Mouse (Mus musculus) heart, embryonic 14.5 days (tissue): ENCODE measurements around the gene Spr. TPM values are rescaled to one million over a fixed set of nuclear protein-coding genes. Genes with fewer than 3 reads are reported as not detected.
"Not testable (repeated sequence)": the region's sequence is repeated elsewhere in the genome, so short reads cannot be mapped to it uniquely, and the experiment has no call there.

Experiments used
- ATAC-seq: fragments of 200-750 bp; cut with Nextera tagmentation; 2 replicates; pipeline ENCODE4 v1.8.0; 2017; ENCODE audit warnings: low read depth, moderate TSS enrichment; ENCODE audit not compliant: insufficient number of reproducible peaks, insufficient read depth, low FRiP score
- H3K27ac ChIP-seq, 2 experiments: fragments of 200-500 bp in 1 of 2; fragments of 300-500 bp in 1 of 2; sonication (generic) in 1 of 2; replicated peaks in 1 of 2; 2 replicates each; pipeline ENCODE4 v1.5.1; 2012 to 2014; ENCODE audit warnings: low read depth in 2 of 2, low read length in 2 of 2, control low read depth in 1 of 2, mild to moderate bottlenecking in 1 of 2, mixed read lengths in 1 of 2; ENCODE audit not compliant: control insufficient read depth in 1 of 2, insufficient read depth in 1 of 2
- H3K27me3 ChIP-seq: fragments of 300-500 bp; sonication (generic); 2 replicates; pipeline ENCODE4 v1.6.1; 2014; ENCODE audit warnings: mild to moderate bottlenecking, low read length, control low read depth; ENCODE audit not compliant: control insufficient read depth, insufficient read depth
- H3K36me3 ChIP-seq: fragments of 300-500 bp; sonication (generic); 2 replicates; pipeline ENCODE4 v1.6.1; 2014; ENCODE audit warnings: mild to moderate bottlenecking, control low read depth, low read length, mixed read lengths; ENCODE audit not compliant: control insufficient read depth, insufficient read depth
- H3K4me1 ChIP-seq, 2 experiments: fragments of 200-500 bp in 1 of 2; fragments of 300-500 bp in 1 of 2; sonication (generic) in 1 of 2; 2 replicates each; pipeline ENCODE4 v1.6.1; 2012 to 2014; ENCODE audit warnings: low read length in 2 of 2, control low read depth in 1 of 2, mixed read lengths in 1 of 2; ENCODE audit not compliant: control insufficient read depth in 2 of 2, insufficient read depth in 2 of 2
- H3K4me2 ChIP-seq: fragments of 300-500 bp; sonication (generic); 2 replicates; pipeline ENCODE4 v1.6.1; 2014; ENCODE audit warnings: mild to moderate bottlenecking, low read length
- H3K4me3 ChIP-seq, 2 experiments: fragments of 200-500 bp in 1 of 2; fragments of 300-500 bp in 1 of 2; sonication (generic) in 1 of 2; 2 replicates each; pipeline ENCODE4 v1.5.1; 2012 to 2014; ENCODE audit warnings: low read length in 2 of 2, mild to moderate bottlenecking in 2 of 2, control low read depth in 1 of 2, low read depth in 1 of 2, moderate library complexity in 1 of 2; ENCODE audit not compliant: control insufficient read depth in 1 of 2, insufficient read depth in 1 of 2
- H3K9ac ChIP-seq: fragments of 300-500 bp; sonication (generic); 2 replicates; pipeline ENCODE4 v1.6.1; 2014; ENCODE audit warnings: mild to moderate bottlenecking, low read length
- H3K9me3 ChIP-seq: fragments of 300-500 bp; sonication (generic); 2 replicates; pipeline ENCODE4 v1.6.1; 2016; ENCODE audit warnings: low read length, control low read depth; ENCODE audit not compliant: control insufficient read depth
- WGBS: fragments of 180-500 bp; shearing (Covaris S2); extraction: QIAGEN DNeasy Blood & Tissue Kit; methylation state at CpG from one replicate; pipeline ENCODE4 v1.1.7; 2014; 5-methylcytosine and 5-hydroxymethylcytosine counted together
- polyA plus RNA-seq: library from polyadenylated mRNA; unstranded; fragments of >200 nt; fragmentation: Nextera tagmentation; extraction: Ambion mirVana; gene quantifications from 2 replicates; pipeline ENCODE4 v1.2.1, GENCODE M21; 2014

The Spr gene
- polyA plus RNA-seq, 1 experiment from 2014 or later: 83.6 TPM

- H3K9ac ChIP-seq, H3K27ac ChIP-seq, H3K27me3 ChIP-seq, H3K9me3 ChIP-seq, H3K4me3 ChIP-seq, H3K4me2 ChIP-seq, H3K4me1 ChIP-seq, H3K36me3 ChIP-seq: not testable (repeated sequence)
- ATAC-seq: peak; percentile 47; the same call in 1 of the 2 replicates
- 33% methylated on average over 8 of the region's 11 CpGs for WGBS
Measured at GRCm38 (mm10) chr6:85117545-85118511, 19.7 kb downstream of the Spr start.

GRCm38 (mm10) chr6:85105033-85105615, 32.4 kb downstream of the Spr start:
- Histone ChIP-seq H3K9me3 (no peaks in the 10 kb centered on the region), H3K4me3 (no peak overlapping the region), H3K27ac (no peak overlapping the region), H3K4me2 (no peak overlapping the region), H3K27me3 (no peaks in the 10 kb centered on the region), H3K36me3 (no peaks in the 10 kb centered on the region), H3K9ac (no peak overlapping the region), H3K4me1 (no peaks in the 10 kb centered on the region)
- WGBS: 79% methylated on average over 10 of the region's 10 CpGs
- no peak for ATAC-seq

- Histone ChIP-seq H3K9ac (no peak overlapping the region), H3K9me3 (no peaks in the 10 kb centered on the region), H3K27ac (no peak overlapping the region), H3K36me3 (no peaks in the 10 kb centered on the region), H3K27me3 (no peaks in the 10 kb centered on the region), H3K4me2 (no peak overlapping the region), H3K4me3 (no peak overlapping the region), H3K4me1 (no peaks in the 10 kb centered on the region)
- 78% methylated on average over 3 of the region's 3 CpGs for WGBS
- ATAC-seq: no peak
Measured at GRCm38 (mm10) chr6:85103321-85103720, 34.2 kb downstream of the Spr start.

GRCm38 (mm10) chr6:85096441-85096840, 41.1 kb downstream of the Spr start:
- Histone ChIP-seq H3K27ac (no peak overlapping the region), H3K9me3 (no peaks in the 10 kb centered on the region), H3K36me3 (no peaks in the 10 kb centered on the region), H3K4me2 (no peak overlapping the region), H3K27me3 (no peaks in the 10 kb centered on the region), H3K4me1 (no peaks in the 10 kb centered on the region), H3K9ac (no peak overlapping the region), H3K4me3 (no peak overlapping the region)
- WGBS: 64% methylated on average over 2 of the region's 2 CpGs
- no peak for ATAC-seq

- H3K4me3 ChIP-seq: no peak overlapping the region
- no peak for ATAC-seq
- H3K27ac ChIP-seq: no peak overlapping the region
- no peak overlapping the region for H3K4me2 ChIP-seq
- no peak overlapping the region for H3K9ac ChIP-seq
- no peaks in the 10 kb centered on the region for H3K27me3 ChIP-seq
- no peaks in the 10 kb centered on the region for H3K36me3 ChIP-seq
- H3K4me1 ChIP-seq: peaks cover 3 to 10% of the 10 kb centered on the region in 2 experiments; a peak in 3 of 4 replicates
- 69% methylated on average over 4 of the region's 4 CpGs for WGBS
- H3K9me3 ChIP-seq: no peaks in the 10 kb centered on the region
Measured at GRCm38 (mm10) chr6:85087425-85087824, 50.1 kb downstream of the Spr start.

- H3K9me3 ChIP-seq: no peaks in the 10 kb centered on the region
- H3K27me3 ChIP-seq: no peaks in the 10 kb centered on the region
- no peak for ATAC-seq
- H3K9ac ChIP-seq: no peak overlapping the region
- no peak overlapping the region for H3K4me2 ChIP-seq
- no peak overlapping the region for H3K4me3 ChIP-seq
- H3K4me1 ChIP-seq: peaks cover 3 to 10% of the 10 kb centered on the region in 2 experiments; a peak in 3 of 4 replicates
- no peak overlapping the region for H3K27ac ChIP-seq
- no peaks in the 10 kb centered on the region for H3K36me3 ChIP-seq
- WGBS: 38% methylated on average over 3 of the region's 3 CpGs
Measured at GRCm38 (mm10) chr6:85086645-85087044, 50.9 kb downstream of the Spr start.
